Mouse (Mus musculus) midbrain, embryonic 14.5 days (tissue): ENCODE measurements at regions not wholly inside any gene's neighbourhood (a gene's known extent, or its start where the extent isn't known, plus 50 kb on each side); places are given as distances from the start of the nearest gene placed in this dataset.

Experiments used
- ATAC-seq: fragments of 200-750 bp; cut with Nextera tagmentation; 2 replicates; pipeline ENCODE4 v1.8.0; 2017; ENCODE audit warnings: moderate number of reproducible peaks, moderate library complexity; ENCODE audit not compliant: low FRiP score, low TSS enrichment
- DNase-seq: peaks from one replicate; pipeline ENCODE4 v3.0.0-alpha.2; 2015
- H3K27ac ChIP-seq: fragments of 300-500 bp; sonication (generic); replicated peaks from 2 replicates; pipeline ENCODE4 v1.5.1; 2014; ENCODE audit warnings: mild to moderate bottlenecking, low read depth, low read length, moderate library complexity
- H3K27me3 ChIP-seq: fragments of 300-500 bp; sonication (generic); 2 replicates; pipeline ENCODE4 v1.6.1; 2014; ENCODE audit warnings: low read length, control low read depth, mixed read lengths; ENCODE audit not compliant: control insufficient read depth, insufficient read depth
- H3K36me3 ChIP-seq: fragments of 300-500 bp; sonication (generic); 2 replicates; pipeline ENCODE4 v1.6.1; 2014; ENCODE audit warnings: low read length, control low read depth; ENCODE audit not compliant: control insufficient read depth, insufficient read depth
- H3K4me1 ChIP-seq: fragments of 300-500 bp; sonication (generic); 2 replicates; pipeline ENCODE4 v1.6.1; 2014; ENCODE audit warnings: mild to moderate bottlenecking, antibody characterized with exemption, low read length, control low read depth; ENCODE audit not compliant: control insufficient read depth, insufficient read depth
- H3K4me2 ChIP-seq: fragments of 300-500 bp; sonication (generic); 2 replicates; pipeline ENCODE4 v1.6.1; 2014; ENCODE audit warnings: mild to moderate bottlenecking, low read length, moderate library complexity
- H3K4me3 ChIP-seq: fragments of 300-500 bp; sonication (generic); replicated peaks from 2 replicates; pipeline ENCODE4 v1.5.1; 2014; ENCODE audit warnings: low read depth, low read length
- H3K9ac ChIP-seq: fragments of 300-500 bp; sonication (generic); replicated peaks from 2 replicates; pipeline ENCODE4 v1.6.1; 2014; ENCODE audit warnings: mild to moderate bottlenecking, low read length, moderate library complexity
- H3K9me3 ChIP-seq: fragments of 300-500 bp; sonication (generic); 2 replicates; pipeline ENCODE4 v1.6.1; 2016; ENCODE audit warnings: low read length, control low read depth, mixed read lengths; ENCODE audit not compliant: control insufficient read depth
- WGBS: fragments of 180-500 bp; shearing (Covaris S2); extraction: QIAGEN DNeasy Blood & Tissue Kit; methylation state at CpG from one replicate; pipeline ENCODE4 v1.1.7; 2014; 5-methylcytosine and 5-hydroxymethylcytosine counted together

GRCm38 (mm10) chr19:18343003-18343402 is 288.6 kb downstream of the Ostf1 start:
- WGBS, result 86% methylated on average over 1 of the region's 1 CpGs
- DNase-seq (no peak), ATAC-seq (no peak)
- Histone ChIP-seq H3K36me3 (no peaks in the 10 kb centered on the region), H3K27ac (no peak overlapping the region), H3K9me3 (no peaks in the 10 kb centered on the region), H3K4me1 (no peaks in the 10 kb centered on the region), H3K4me3 (no peak overlapping the region), H3K27me3 (no peaks in the 10 kb centered on the region), H3K9ac (no peak overlapping the region), H3K4me2 (no peak overlapping the region)

GRCm38 (mm10) chr19:18337819-18338555 is 293.6 kb downstream of the Ostf1 start:
- Histone ChIP-seq H3K9me3 (no peaks in the 10 kb centered on the region), H3K4me2 (no peak overlapping the region), H3K9ac (no peak overlapping the region), H3K4me3 (no peak overlapping the region), H3K4me1 (no peaks in the 10 kb centered on the region), H3K27ac (no peak overlapping the region), H3K36me3 (no peaks in the 10 kb centered on the region), H3K27me3 (no peaks in the 10 kb centered on the region)
- DNase-seq (no peak), ATAC-seq (no peak)
- WGBS, result 92% methylated on average over 7 of the region's 7 CpGs

- Histone ChIP-seq H3K9me3 (no peaks in the 10 kb centered on the region), H3K27ac (no peak overlapping the region), H3K4me3 (no peak overlapping the region), H3K4me2 (no peak overlapping the region), H3K9ac (no peak overlapping the region), H3K4me1 (no peaks in the 10 kb centered on the region), H3K27me3 (no peaks in the 10 kb centered on the region), H3K36me3 (no peaks in the 10 kb centered on the region)
- ATAC-seq, result no peak
- WGBS, result 91% methylated on average over 4 of the region's 4 CpGs
- no peak for DNase-seq
Measured at GRCm38 (mm10) chr19:18336637-18337036, 295.0 kb downstream of the Ostf1 start.

- 60% methylated on average over 7 of the region's 7 CpGs for WGBS
- DNase-seq (peak; percentile 9), ATAC-seq (no peak)
- H3K4me3 ChIP-seq, result no peak overlapping the region
- H3K9ac ChIP-seq, result no peak overlapping the region
- no peaks in the 10 kb centered on the region for H3K4me1 ChIP-seq
- H3K27me3 ChIP-seq, result no peaks in the 10 kb centered on the region
- H3K36me3 ChIP-seq, result no peaks in the 10 kb centered on the region
- H3K9me3 ChIP-seq, result no peaks in the 10 kb centered on the region
- H3K27ac ChIP-seq, result no peak overlapping the region
- no peak overlapping the region for H3K4me2 ChIP-seq
Measured at GRCm38 (mm10) chr19:18334639-18335038, 297.0 kb downstream of the Ostf1 start.

- no peak overlapping the region for H3K9ac ChIP-seq
- no peak overlapping the region for H3K4me3 ChIP-seq
- ATAC-seq, result no peak
- no peak overlapping the region for H3K27ac ChIP-seq
- H3K4me2 ChIP-seq, result no peak overlapping the region
- no peak for DNase-seq
- H3K27me3 ChIP-seq, result no peaks in the 10 kb centered on the region
- H3K4me1 ChIP-seq, result no peaks in the 10 kb centered on the region
- no peaks in the 10 kb centered on the region for H3K36me3 ChIP-seq
- no peaks in the 10 kb centered on the region for H3K9me3 ChIP-seq
- WGBS, result 71% methylated on average over 7 of the region's 7 CpGs
Measured at GRCm38 (mm10) chr19:18331811-18332210, 299.8 kb downstream of the Ostf1 start.

- Histone ChIP-seq H3K4me3 (no peak overlapping the region), H3K27ac (no peak overlapping the region), H3K9me3 (no peaks in the 10 kb centered on the region), H3K4me2 (no peak overlapping the region), H3K9ac (no peak overlapping the region), H3K36me3 (no peaks in the 10 kb centered on the region), H3K4me1 (no peaks in the 10 kb centered on the region), H3K27me3 (no peaks in the 10 kb centered on the region)
- 92% methylated on average over 2 of the region's 2 CpGs for WGBS
- DNase-seq (no peak), ATAC-seq (no peak)
Measured at GRCm38 (mm10) chr19:18329421-18329820, 302.2 kb downstream of the Ostf1 start.

- ATAC-seq (no peak), DNase-seq (no peak)
- Histone ChIP-seq H3K9ac (no peak overlapping the region), H3K27me3 (no peaks in the 10 kb centered on the region), H3K4me2 (no peak overlapping the region), H3K4me1 (no peaks in the 10 kb centered on the region), H3K36me3 (no peaks in the 10 kb centered on the region), H3K27ac (no peak overlapping the region), H3K4me3 (no peak overlapping the region), H3K9me3 (no peaks in the 10 kb centered on the region)
- WGBS, result 51% methylated on average over 1 of the region's 1 CpGs
Measured at GRCm38 (mm10) chr19:18318391-18318944, 313.2 kb downstream of the Ostf1 start.

GRCm38 (mm10) chr19:18273415-18273814 is 358.2 kb downstream of the Ostf1 start:
- WGBS, result 90% methylated on average over 1 of the region's 1 CpGs
- Histone ChIP-seq H3K27ac (no peak overlapping the region), H3K4me3 (no peak overlapping the region), H3K4me1 (no peaks in the 10 kb centered on the region), H3K9ac (no peak overlapping the region), H3K9me3 (no peaks in the 10 kb centered on the region), H3K27me3 (no peaks in the 10 kb centered on the region), H3K36me3 (no peaks in the 10 kb centered on the region), H3K4me2 (no peak overlapping the region)
- ATAC-seq, result no peak
- DNase-seq, result no peak

GRCm38 (mm10) chr19:18255074-18255684 is 376.4 kb downstream of the Ostf1 start:
- WGBS, result 52% methylated on average over 14 of the region's 14 CpGs
- no peak overlapping the region for H3K9ac ChIP-seq
- no peak overlapping the region for H3K27ac ChIP-seq
- no peaks in the 10 kb centered on the region for H3K4me1 ChIP-seq
- H3K27me3 ChIP-seq, result no peaks in the 10 kb centered on the region
- H3K36me3 ChIP-seq, result no peaks in the 10 kb centered on the region
- DNase-seq, result peak; percentile 20
- no peak overlapping the region for H3K4me3 ChIP-seq
- H3K9me3 ChIP-seq, result no peaks in the 10 kb centered on the region
- H3K4me2 ChIP-seq, result peak overlapping the region; percentile 40
- no peak for ATAC-seq
